Mouse (Mus musculus) right cerebral cortex, adult 2 months (tissue): ENCODE data around the gene Atp6v1a.

Experiments used
- DNase-seq, 2 experiments: peaks; one replicate each; pipeline ENCODE4 v3.0.0; 2021 to 2022; ENCODE audit warnings: low spot score in 2 of 2

Atp6v1a gene

GRCm38 (mm10) chr16:44139536-44140185, at the start of gene Atp6v1a, which contains the start of gene Naa50:
Gene Atp6v1a (minus strand): TSS chr16:44139705.
Gene Naa50 (plus strand): TSS chr16:44139830.
- peak; percentile 84 to 86 for DNase-seq

- no peak for DNase-seq
Observed at GRCm38 (mm10) chr16:44188766-44189165, 49.3 kb upstream of the Atp6v1a start.

- DNase-seq: no peak
Observed at GRCm38 (mm10) chr16:44187172-44187571, 47.7 kb upstream of the Atp6v1a start.

- DNase-seq: no peak
Observed at GRCm38 (mm10) chr16:44184769-44185168, 45.3 kb upstream of the Atp6v1a start.

DNA sequence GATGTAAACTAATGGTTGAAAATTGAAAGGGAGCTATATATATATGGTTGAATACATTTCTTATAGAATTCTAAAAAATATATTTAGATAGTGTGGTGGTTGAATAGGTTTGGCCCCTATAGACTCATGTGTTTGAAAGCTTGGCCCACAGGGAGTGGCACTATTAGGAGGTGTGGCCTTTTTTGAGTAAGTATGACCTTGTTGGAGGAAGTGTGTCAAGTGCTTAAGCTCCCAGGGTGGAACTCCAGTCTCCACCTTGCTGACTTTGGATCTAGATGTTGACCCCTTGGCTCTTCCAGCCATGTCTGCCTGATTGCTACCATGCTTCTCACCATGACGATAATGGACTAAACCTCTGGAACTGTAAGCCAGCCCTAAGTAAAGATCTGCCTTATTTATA, 43.1 kb upstream of the Atp6v1a start:
- DNase-seq: no peak

GRCm38 (mm10) chr16:44178555-44178954, 39.0 kb upstream of the Atp6v1a start:
- no peak for DNase-seq

GRCm38 (mm10) chr16:44176511-44176910, 37.0 kb upstream of the Atp6v1a start:
- no peak for DNase-seq

DNA sequence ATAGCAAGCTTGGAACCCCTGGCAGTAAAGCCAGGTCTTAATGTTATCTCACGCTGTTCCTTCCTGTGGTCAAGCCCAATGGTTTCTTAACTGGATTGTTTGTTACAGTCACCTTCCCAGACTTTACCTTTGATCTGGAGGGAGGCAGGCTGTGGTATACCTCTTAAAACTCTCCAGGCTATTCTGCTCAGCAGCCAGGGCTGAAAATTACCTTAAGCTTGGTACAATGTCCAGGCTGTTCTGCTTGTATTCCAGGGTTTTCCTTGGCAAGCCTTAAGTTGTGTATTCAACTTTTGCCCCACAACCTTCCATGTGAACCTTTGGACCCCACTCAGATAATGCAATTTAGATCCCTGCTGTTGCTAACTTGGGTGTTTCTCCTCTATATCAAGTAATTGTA, 35.5 kb upstream of the Atp6v1a start:
- DNase-seq: no peak

- no peak for DNase-seq
Observed at GRCm38 (mm10) chr16:44173966-44174530, 34.5 kb upstream of the Atp6v1a start.

DNA sequence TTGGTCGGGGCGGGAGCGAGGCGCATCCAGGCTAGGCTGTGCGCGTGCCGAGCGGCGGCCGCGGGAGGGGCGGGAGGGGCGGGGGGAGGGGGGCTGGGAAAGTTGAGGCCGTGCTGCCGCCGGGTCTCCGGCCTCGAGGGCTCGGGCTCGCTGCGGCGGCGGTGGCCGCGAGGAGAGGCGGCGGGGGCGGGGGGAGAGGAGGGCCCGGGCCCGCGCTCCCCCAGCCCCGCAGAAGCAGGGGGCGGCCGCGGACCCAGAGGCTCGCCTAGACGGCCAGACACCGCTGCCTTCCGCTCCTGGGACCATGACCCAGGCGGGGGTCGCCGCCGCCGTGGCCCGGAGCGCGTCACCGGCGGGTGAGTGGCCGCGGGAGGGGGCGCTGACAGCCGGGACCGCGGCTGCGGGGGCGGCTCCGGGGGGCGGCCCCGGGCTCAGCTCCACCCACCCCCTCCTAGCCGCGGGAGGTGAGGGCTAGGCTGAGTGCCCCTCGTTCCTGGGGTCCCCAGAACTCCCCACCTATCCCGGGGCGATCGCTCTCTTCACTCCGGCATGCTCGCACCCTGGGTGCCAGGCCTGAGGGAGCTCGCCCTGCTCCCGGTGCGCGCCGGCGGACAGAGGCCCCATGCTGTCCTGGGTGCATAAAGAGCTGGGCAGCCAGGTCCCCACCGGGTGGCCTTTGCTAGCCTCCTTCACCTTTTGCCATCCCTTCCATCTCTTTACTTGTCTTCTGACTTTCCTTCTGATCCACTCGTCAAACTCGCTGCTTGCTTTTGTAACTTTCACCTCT, 33.8 kb upstream of the Atp6v1a start, which contains the start of gene Usf3:
Gene Usf3, plus strand, starts transcription at position 92 of the 787 bp plus-strand sequence.
- peak; percentile 31 to 34 for DNase-seq

DNA sequence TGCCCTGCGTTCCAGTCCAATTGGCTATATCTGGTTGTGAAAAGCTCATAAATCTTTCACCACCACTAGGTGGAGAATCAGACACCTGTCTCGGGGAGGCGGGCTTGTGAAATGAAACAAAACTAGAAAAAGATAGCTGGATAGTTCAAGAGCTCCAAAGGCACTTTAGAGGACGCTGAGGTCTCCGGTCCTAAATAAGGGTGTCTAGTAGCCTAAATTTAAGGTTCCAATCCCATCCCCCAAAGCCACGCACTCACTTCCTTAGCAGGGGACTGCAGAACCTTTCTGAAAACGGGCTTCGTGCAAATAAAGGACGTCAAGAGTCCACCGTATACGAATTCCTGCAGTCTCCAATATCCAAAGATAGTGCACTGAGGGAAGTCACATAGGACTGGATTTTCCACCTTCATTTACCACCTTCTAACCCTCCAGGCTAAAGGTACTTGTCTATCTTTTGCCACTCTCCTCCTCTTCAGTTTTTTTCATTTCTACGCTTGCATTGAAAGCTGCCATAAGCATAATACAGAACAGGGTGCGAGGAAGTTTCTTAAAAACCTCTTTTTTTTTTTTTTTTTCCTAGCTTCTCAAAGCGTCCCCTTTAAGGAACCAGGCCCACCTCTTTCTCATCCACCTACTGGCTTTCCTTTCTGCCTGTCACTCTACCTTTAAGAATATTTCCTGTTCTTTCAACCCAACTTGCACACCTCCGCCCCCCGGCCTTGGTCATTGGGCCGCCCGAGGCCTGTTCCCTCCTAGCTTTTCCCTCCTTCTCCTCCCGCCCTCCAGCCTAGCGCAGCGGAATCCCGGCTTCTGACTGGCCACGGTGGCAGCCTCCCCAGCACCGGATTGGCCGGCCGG, 33.0 kb upstream of the Atp6v1a start:
- peak; percentile 98 to 99 for DNase-seq

DNA sequence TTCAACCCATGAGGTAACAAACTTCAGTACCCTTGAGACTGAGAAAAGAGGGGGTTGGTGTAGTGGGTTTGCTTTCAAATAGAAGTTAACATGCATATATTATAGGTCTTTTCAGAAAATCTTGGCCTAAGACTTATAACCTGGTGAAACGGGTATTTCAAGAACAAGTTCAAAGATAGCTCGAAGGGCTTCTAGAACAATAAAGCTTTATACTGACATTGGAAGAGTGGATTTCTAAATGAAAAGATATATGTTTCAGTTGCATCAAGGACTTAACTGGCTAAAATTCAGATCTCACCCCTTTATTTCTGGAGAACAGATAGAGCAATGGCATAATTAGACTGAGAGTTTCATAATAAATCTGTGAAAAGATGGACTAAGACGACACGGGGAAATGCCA, 29.5 kb upstream of the Atp6v1a start:
- no peak for DNase-seq

DNA sequence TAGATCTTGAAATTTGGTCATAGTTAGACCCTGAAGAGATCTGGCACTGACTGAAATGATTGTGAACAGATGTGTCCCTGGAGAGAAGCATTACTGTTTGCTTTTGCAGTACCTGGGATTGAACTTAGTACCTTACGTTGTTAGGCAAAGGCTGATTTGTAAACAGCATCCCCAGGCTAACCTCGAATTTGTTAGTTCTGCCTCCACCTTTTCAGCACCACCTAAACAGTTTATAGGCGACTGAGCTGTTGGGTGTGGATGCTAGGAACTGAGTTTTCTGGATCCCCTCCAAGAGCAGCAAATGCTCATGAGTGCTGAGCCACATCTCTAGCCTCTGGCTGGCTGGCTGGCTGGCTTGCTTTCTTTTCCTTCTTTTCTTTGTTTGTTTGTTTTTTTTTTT, 25.7 kb upstream of the Atp6v1a start:
- DNase-seq: no peak

- DNase-seq: no peak
Observed at GRCm38 (mm10) chr16:44163831-44164230, 24.3 kb upstream of the Atp6v1a start.

- DNase-seq: no peak
Observed at GRCm38 (mm10) chr16:44159325-44159724, 19.8 kb upstream of the Atp6v1a start.

DNA sequence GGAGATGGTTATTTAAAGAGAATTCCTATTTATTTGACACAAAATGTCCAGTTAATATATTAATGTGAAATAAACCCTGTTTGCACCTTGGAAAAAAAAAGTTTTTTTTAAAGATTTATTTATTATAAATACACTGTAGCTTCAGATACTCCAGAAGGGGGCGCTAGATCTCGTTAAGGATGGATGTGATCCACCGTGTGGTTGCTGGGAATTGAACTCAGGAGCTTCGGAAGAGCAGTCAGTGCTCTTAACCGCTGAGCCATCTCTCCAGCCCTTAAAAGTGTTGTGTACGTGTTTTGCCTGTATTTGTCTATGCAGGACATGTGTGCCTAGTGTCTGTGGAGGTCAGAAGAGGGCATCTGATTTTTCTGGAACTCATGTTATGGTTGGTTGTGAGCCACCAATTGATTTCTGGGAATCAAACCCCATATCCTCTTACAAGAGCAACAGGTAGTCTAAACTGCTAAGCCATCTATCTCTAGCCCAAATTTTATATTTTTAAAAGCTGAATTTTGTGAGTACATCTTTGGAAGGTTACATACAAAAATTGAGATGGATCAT, 15.1 kb upstream of the Atp6v1a start:
- no peak for DNase-seq

GRCm38 (mm10) chr16:44149002-44149767, 9.7 kb upstream of the Atp6v1a start:
- DNase-seq: no peak

- peak in 1 of 2 experiments; percentile 36 for DNase-seq
Observed at GRCm38 (mm10) chr16:44141483-44141882, 2.0 kb upstream of the Atp6v1a start.

DNA sequence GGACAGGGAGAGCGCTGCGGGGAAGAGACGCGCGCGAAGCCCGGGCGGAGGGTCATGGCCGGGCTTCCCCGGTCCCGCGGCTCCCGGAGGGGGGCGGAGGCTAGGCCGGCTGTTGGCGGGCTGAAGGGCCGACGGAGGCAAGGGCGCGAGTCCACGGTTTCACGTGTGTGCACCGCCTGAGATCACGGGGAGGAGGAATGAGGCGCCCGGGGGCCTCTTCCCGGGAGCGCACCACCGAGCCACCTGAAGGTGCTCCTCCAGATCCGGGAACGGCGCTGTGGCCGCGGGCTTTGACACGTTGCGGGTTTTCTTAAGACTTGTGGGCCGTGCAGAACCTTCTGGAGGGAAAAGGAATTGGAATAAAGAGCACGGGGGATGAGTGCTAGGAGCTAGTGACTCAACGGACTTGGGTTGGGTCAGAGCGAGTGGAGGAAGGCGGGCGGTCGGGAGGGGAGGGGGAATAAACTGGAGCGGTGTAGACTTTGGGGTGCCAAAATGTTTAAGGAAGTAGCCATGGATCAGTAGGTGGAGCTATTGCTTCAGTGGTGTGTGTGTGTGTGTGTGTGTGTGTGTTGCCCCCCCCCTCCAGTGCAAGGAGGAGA, 782 bp upstream of the Atp6v1a start:
- peak; percentile 61 to 66 for DNase-seq

- DNase-seq: peak; percentile 86 to 91
Observed at GRCm38 (mm10) chr16:44138979-44139535, 448 bp downstream of the Atp6v1a start.
